Mouse (Mus musculus) gastrocnemius, postnatal 25 days (tissue): ENCODE results near the gene B3gat3. TPM values are rescaled to one million over a fixed set of nuclear protein-coding genes. Genes with fewer than 3 reads are reported as not detected.
"Not testable (repeated sequence)": the region's sequence is repeated elsewhere in the genome, so short reads cannot be mapped to it uniquely, and the experiment has no call there.

Experiments used
- DNase-seq: peaks from one replicate; pipeline ENCODE4 v3.0.0; 2022
- total RNA-seq, 2 experiments: library from RNA; stranded (reverse); gene quantifications; 1 replicate in 1 of 2; 2 replicates in 1 of 2; pipeline ENCODE4 v1.2.3; 2021

B3gat3 gene
- total RNA-seq, 2 experiments from 2014 or later: 27.2 to 28.3 TPM

DNA sequence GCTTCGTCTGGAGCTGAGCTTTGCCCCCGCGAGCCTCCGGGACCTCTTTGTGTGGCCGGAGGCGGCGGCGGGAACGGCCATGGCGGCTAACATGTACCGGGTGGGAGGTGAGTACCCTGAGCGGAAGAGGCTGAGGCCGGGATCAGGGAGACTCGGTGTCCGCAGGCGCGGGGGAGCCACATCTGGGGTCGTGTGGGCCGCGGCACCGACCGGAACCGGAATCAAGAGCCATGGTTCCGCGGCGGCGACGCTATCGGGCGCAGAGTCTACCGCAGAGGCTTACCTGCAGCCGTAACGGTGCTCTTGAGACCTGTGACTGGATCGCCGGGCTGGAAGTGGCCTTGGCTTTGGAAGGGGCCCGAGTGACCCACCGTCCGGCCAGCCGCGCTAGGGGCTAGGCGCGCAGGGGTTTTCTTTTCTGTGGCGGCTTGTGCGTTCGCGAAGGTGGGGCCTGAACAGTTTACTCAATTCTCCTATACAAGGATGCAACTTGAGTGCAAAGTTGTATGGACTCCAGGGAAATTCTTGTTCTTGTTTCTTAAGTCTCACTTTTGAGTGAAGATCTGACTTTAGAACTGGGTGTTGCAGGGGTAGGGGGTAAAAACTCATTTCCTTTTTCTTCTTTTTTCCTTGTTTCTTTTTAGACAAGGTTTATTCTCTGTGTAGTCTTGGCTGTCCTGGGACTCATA, 22.2 kb downstream of the B3gat3 start:
- DNase-seq: no peak

DNA sequence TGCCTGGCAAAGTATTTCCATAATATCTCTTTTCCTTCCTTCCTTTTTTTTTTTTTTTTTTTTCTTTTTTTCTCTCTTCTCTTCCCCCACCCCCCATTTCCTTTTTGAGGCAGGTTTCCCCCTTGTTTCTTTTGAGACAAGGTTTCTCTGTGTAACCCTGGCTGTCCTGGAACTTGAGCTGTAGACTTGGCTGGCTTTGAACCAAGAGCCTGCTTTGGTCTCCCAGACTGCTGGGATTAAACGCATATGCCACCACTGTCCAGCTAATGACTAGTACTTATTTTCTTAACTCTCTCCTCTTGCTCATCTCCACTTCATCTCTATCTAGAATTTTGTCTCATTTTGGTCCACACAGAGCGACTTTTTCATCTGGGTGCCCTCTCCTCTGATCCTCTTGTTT, 22.9 kb downstream of the B3gat3 start:
- no peak for DNase-seq

DNA sequence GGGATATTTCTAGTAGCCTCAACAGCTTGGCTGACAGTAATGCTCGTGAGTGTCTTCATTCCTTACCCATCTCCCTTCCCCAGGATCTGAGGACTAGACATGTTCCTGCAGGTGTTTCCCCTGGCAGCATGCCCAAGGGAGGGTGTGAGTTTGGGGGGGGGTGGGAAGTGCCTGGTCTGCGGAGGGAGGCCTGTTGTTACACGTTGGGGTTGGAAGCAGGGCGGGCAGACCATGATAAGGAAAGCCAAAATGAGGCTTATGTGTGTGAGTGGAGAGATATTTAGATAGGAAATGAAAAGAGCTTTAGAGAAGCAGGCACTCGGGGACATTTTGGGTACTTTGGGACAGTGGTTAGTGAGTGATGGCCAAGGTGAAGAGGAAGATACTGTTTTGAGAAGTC, 23.9 kb downstream of the B3gat3 start:
- DNase-seq: no peak

DNA sequence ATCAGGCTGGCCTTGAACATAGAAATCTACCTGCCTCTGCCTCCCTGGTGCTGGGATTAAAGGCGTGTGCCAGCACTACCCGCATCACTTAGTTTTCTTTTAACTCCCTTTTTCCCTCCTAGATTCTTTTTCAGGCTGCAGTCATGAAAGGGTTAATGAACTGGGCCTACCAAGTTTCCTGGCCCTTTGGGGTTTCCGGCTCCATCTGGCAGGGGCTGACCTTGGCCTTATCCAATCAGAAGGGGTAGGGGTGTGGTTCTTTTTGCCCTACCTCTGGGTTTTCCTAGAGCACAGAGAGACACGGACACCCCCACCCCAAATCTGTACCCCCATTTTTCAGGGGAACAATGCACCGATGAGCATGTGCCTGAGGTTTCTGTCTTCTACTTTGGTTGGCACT, 24.6 kb downstream of the B3gat3 start:
- peak; percentile 69 for DNase-seq

DNA sequence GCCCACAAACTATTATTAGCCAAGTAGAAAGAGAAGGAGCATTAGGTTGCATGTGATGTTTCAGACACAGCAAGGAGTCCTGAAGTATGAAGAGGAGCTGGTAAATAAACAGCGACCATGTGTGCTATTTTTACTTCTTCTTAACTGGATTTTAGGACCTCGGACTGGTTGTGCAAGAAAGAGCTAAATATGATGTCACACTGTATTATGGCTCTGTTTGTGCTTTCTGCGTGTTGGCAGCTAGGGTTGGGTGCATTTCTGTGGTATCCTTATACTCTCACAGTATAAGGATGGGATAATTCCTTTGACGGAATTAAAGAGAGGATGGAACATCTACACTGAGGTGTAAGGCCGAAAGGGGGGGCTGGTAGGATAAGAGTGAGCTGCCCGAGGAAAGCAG, 25.1 kb downstream of the B3gat3 start:
- no peak for DNase-seq

DNA sequence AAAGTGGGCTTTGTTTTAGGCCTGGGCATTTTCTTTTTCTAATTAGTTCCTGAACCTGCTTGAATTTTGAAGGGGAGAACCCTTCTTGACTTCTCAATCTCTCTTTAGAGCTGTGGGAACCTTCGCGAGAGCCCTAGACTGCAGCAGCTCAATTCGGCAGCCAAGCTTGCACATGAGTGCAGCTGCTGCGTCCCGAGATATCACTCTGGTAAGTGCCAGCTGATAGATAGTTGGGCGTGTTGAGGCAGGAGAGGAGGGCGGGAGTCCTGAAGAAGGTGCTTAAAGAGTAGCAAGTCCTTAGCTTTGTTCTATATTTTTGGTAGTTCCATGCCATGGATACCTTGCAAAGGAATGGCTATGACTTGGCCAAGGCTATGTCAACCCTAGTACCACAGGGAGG, 26.8 kb downstream of the B3gat3 start:
- DNase-seq: no peak

DNA sequence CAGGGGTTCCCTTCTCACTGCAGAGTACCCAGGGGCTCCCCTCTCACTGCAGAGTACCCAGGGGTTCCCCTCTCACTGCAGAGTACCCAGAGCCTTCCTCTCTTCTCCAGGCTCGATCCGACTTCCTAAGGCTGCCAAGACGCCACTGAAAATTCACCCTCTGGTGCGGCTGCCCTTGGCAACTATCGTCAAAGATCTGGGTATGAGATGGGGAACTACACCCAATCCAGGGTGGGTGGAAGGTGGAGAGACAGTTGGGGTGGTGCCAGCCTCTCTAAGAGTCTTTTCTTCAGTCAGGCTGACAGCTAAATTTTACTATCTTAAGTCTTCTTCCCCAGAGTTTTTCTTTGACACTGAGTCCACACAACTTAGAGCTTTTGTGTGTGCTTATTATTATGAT, 30.0 kb downstream of the B3gat3 start:
- DNase-seq: no peak

DNA sequence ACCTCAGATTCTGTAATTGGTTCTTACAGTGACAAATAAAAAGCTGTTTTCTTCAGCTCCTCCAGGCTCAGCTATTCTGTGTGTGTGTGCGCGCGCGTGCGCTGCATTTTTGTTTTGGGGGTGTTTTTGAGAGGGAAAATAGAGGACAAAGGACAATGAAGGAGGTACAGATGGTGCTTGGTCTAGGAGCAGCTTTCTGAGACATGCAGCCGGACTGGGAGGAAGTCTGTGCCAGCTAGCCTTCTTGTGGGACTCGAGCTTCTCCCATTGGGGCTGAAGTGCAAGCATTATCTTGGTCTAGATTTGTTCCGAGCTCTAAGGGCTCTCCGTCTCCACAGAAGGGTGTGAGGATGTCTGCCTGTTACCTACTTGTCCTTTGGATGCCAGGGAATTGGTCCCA, 32.1 kb downstream of the B3gat3 start:
- no peak for DNase-seq

DNA sequence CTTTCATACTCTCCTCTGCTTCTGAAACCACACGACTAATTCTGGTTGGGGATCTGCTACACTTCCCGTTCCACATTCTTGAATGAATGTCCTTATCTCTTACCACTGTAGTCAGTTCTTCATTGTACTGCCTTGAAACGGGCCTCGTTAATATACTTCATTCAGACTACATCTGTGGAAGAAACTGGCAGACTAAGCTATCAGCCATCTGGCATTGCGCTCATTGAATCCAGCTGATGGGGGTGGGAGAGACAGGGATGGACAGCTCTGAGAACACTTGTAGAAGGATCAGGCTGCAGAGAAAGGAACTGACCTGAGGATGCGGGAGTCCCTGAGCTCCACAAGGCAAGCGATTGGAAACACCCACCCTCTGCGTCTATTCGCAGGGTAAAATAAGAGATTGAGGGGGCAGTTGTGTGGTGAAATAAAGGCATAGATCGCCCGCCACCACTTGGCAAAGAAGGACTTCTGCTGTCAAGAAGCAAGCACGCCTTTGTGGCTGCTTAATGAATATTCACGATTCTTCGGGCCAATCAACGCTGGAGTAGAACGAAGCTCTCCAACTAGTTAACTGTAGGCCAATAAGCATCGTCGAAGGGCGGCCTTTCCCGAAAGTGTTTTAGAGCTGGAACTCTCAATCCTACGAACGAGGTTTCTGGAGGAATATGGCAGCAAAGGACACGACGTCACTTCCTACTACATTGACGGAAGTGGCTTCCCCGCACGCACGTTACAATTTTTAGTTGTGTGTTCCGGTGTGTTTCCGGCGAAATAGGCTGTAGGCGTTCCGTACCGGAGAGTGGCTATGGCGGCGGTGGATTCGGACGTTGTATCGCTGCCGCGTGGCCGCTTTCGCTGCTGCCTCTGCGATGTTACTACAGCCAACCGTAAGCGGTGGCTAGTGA, 33.2 kb downstream of the B3gat3 start, which contains the start of gene Tut1:
Tut1 (plus strand) TSS at position 713 of the 905 bp plus-strand sequence.
- peak; percentile 87 for DNase-seq

DNA sequence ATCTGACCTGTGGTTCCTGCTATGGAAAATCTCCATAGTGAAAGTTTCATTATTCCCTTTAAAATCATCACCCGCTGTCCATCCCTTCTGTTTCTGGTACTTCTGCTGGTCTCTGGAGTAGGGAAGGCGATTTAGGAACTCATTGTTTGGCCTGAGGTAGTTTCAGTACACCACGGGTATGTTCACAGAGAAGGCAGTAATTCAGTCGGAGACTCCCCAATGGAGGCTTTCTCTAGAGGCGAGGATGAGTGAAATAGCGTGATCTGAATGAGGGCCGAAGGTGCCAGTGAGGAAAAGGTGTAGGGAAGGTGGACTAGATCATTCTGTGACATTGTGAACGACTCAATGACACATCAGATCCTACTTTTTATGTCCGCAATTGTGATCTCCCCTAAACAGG, 34.0 kb downstream of the B3gat3 start:
- no peak for DNase-seq

DNA sequence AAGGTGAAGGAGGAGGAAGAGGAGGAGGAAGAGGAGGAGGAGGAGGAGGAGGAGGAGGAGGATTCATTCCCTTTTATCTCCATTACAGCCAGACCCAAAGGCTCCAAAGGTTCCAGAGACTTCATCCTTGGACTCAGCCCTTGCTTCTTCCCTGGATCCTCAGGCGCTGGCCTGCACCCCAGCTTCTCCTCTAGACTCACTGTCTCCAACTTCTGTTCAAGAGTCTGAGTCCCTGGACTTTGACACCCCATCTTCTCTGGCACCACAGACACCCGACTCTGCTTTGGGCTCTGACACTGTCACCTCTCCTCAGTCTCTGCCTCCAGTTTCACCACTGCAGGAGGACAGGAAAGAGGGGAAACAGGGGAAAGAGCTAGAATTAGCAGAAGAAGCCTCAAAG, 42.1 kb downstream of the B3gat3 start:
- no peak for DNase-seq

DNA sequence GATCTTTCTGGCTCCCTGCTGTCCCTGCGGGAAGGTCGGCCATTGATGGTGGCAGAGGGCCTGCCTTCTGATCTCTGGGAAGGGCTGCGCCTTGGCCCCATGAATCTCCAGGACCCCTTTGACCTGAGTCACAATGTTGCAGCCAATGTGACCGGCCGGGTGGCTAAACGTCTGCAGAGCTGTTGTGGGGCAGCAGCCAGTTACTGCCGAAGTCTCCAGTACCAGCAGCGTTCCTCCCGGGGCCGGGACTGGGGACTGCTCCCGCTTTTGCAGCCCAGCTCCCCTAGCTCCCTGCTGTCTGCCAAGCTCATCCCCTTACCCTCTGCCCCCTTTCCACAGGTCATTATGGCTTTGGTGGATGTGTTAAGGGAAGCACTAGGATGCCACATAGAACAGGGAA, 44.9 kb downstream of the B3gat3 start:
- no peak for DNase-seq

DNA sequence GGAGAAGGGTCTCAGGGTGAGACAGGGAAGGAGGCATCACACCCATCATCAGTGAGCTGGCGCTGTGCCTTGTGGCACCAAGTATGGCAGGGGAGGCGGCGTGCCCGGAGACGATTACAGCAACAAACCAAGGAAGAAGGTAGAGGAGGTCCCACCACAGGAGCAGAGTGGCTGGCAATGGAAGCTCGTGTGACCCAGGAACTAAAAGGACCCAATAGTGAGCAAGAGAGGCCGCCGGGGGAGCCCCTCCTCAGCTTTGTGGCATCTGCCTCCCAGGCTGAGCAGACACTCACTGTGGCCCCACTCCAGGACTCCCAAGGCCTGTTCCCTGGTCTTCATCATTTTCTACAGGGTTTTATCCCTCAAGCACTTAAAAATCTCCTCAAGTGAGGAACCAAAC, 45.6 kb downstream of the B3gat3 start:
- DNase-seq: no peak

DNA sequence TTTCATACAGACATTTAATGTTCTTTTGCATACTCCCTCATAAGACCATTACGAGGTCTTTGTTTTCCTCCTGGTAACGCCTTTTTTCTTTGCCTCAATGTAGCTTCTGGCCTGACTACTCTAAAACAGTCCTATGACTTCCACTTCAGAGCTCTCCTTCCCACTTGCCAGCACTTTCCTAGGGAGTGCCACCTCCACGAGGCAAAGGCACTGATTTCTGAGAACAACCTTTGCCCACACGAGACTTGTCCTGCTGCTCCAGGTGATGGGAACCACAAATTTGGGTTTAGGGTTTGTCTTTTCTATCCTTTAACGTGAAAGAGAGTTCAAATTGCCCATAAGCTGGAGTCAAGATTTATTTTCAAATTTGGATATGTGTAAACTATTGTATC, 46.0 kb downstream of the B3gat3 start:
- no peak for DNase-seq

DNA sequence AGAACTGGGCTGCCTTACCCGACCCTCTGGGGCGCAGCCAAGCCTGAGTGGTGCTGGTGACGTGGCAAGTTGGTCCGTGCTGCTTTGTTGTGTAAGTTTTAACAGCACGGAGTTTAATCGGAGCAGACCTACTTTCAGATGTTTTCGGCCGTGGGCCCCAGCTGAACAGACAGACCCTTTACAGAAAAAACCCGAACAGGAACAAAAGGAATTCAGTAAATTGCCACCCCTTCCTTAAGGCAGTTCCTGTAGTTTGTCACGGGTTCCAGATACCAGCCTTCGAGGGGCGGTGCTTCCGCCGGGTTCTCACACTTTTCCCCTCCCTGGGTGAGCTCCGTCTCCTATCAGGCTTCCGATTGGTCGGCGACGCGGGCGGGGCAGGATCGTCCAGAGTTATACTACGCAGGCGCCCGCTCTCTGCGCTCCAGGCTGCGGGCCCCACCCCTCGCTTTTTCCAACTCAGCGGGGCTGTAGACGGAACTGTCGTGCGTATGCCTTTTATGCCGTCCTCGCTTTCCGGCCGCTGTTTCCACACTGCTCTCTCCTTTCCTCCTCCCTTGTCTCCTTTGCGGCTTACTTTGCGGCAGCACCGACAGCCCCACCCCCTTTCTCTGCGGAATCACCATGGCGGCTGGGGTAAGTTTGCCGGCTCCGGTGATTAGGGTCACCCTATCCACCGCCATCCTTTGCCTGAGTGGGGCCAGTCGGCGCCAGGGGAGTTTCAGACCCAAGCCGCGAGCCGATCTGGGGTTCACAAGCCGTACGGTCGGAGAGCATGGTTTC, 46.6 kb downstream of the B3gat3 start, which contains the start of gene Eef1g:
Eef1g (plus strand) TSS at position 452 of the 783 bp plus-strand sequence.
- peak; percentile 100 for DNase-seq

DNA sequence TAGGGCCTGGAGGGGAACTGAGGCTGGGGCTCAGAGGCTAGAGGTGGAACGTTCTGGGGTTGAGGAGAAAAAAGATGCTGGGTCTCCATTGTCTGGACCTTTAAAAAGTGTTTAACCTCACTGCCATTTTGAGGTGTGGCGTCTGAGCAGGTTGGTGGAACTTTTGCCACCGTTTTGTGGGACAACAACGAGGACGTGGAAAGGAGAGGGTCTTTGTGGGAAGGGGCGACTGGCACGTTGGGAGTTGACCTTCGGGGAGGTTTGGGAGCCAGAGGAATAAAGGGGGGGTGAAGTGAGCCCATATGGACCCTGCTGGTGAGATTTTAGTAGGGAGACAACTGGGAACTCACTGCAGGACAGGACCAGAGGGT, 47.2 kb downstream of the B3gat3 start:
- no peak for DNase-seq

DNA sequence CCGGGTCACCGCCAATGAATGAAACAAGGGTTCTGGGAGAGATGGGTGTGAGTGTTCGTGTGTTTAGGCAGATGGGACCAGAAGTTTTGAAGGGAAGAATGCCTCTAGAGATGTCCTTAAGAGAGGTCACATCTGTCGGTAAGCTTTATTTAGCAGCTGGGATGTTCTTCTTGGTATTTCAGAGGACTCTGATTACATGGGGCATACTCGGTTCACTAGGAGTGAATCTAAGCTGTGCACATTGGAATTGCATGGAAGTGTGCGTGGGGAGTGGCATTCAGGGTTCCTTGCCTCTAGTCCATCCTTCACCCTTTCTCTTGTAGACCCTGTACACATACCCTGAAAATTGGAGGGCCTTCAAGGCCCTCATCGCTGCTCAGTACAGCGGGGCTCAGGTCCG, 47.7 kb downstream of the B3gat3 start:
- no peak for DNase-seq

DNA sequence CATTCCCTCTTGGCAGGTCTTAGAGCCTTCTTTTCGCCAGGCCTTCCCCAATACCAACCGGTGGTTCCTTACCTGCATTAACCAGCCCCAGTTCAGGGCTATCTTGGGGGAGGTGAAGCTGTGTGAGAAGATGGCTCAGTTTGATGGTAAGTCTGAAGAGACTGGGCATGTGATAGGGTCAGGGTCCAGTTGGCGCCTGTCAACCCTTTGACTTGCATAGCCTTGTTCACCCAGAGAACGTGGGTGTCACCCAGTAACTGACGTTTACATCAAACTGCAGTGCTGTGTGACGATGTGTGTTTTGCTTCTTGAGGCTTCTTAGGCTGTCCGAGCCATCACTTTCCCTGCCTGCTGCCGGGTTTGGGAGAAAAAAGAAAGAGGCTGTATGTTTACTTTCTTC, 52.3 kb downstream of the B3gat3 start:
- DNase-seq: not testable (repeated sequence)

DNA sequence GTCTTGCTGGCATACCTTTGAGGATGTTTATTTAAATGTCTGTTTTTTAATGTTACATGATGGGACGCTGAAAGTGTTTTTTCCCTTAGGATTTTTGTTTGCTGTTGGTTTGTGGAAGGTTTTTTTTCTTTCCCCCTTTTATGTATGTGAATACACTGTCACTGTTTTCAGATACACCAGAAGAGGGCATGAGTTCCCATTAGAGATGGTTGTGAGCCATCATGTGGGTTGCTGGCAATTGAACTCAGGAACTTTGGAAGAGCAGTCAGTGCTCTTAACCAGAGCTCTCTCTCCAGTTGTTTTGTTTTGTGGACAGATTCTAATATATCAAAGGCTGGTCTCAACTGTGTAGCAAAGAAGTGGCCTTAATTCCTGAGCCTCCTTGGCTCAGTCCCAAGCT, 54.5 kb downstream of the B3gat3 start:
- no peak for DNase-seq

DNA sequence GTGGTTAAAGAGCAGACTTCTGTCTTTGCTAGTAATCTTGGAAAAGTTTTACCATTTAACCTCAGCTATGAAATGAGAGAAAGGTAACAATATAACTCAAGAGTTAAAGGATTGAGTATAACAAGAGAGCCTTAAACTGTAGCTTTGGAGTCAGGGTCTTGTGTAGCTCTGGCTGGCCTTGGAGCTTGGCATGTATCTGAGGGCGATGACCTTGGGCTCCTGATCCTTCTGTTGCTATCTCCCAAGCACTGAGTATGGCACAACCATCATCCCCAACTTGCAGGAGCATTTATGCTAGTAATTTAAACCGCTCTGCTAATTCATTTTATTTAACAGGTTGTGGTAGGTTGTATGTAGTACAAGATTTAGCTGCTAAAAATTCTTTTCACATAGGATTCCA, 55.3 kb downstream of the B3gat3 start:
- no peak for DNase-seq

DNA sequence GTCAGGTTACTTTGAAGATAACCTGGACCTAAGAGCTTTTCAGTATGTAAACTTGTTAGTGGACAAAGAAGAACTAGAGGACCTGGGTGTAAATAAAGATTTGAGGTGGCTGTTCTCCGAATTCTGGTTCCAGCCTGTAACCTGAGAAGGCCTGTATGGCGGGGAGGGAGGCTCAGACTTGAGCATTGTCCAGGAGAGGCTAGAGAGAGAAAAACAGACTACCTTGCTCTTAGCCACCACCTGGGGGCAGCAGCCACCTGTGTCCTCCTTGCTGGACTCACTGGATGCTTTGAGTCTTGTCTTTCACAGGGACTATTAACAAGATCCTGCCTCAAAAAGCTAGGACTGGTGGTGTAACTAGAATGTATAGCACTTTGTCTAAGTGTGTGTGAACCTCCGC, 56.4 kb downstream of the B3gat3 start:
- DNase-seq: peak; percentile 64
